Mouse (Mus musculus) kidney, embryonic 14.5 days (tissue): Measurements from ENCODE around the gene Pik3cb. TPM values are rescaled to one million over a fixed set of nuclear protein-coding genes. Genes with fewer than 3 reads are reported as not detected.

Experiments used
- polyA plus RNA-seq: library from polyadenylated mRNA; unstranded; fragments of >200 nt; fragmentation: Nextera tagmentation; extraction: Ambion mirVana; gene quantifications from 2 replicates; pipeline ENCODE4 v1.2.1, GENCODE M21; 2014

Gene Pik3cb
- polyA plus RNA-seq, 1 experiment from 2014 or later: 1.0 TPM

Other genes with a start within 250 kb of the Pik3cb start
- gene 7420426K07Rik, start 237.5 kb downstream of the Pik3cb start, polyA plus RNA-seq: not detected in 2 replicates
- not detected in 2 replicates for gene Foxl2, start 185.3 kb downstream of the Pik3cb start, polyA plus RNA-seq
- 52.0 and 55.7 TPM in 2 replicates for gene Faim, start 154.2 kb downstream of the Pik3cb start, polyA plus RNA-seq
- gene Gm1123, start 104.9 kb downstream of the Pik3cb start, polyA plus RNA-seq: 0.13 TPM in 1 of 2 replicates, not detected in the other
- not detected in 2 replicates for gene Faiml, start 96.6 kb upstream of the Pik3cb start, polyA plus RNA-seq
- gene Cep70, start 102.7 kb upstream of the Pik3cb start, polyA plus RNA-seq: 26.8 and 32.0 TPM in 2 replicates
- 0.17 and 0.76 TPM in 2 replicates for gene Esyt3, start 217.9 kb upstream of the Pik3cb start, polyA plus RNA-seq